Mouse (Mus musculus): ENCODE measurements around the gene Dsn1. TPM values are rescaled to one million over a fixed set of nuclear protein-coding genes. Genes with fewer than 3 reads are reported as not detected.

Dsn1 gene
- polyA plus RNA-seq (2014; fragmentation: Nextera tagmentation; extraction: Ambion mirVana): 24.5 and 27.7 TPM in 2 replicates

DNA sequence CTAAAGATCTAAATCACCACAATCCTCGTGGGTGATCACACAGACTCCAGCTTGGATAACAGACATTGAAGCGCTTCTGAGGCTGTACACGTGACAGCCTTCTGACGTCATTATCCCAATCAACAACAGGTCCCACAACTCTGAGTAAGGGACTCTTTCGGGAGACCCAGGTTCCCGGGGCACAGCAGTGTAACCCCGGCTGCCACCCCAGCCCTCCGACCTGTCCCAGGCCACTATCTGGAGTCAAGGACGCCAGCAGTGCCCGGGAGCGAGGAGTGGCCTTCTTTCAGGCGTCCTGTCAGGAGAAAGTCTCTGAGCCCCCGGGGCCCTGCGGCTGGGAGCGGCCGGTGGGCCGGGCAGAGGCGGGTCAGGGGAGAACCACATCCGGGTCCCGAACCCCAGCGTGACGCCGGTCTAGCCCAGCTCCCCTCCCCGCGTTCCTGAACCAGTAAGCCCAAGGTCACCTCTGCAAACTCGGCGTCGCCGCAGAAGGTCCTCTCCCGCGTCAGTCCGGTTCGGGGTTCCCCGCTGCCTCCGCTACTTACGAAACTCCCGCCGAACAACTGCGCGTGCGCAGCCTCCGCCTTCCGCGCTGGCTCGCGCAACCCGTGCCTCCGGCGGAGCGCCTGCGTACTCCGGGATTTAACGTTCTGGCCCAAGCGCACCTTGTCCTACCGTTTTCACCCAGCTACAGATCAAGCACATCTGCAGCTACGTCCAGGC, at the start of gene Dsn1:
Gene Dsn1, minus strand, starts transcription at position 644 of the 723 bp plus-strand sequence.
- WGBS: under 1% methylated on average over 50 of the region's 56 CpGs
- ATAC-seq: peak; percentile 91

DNA sequence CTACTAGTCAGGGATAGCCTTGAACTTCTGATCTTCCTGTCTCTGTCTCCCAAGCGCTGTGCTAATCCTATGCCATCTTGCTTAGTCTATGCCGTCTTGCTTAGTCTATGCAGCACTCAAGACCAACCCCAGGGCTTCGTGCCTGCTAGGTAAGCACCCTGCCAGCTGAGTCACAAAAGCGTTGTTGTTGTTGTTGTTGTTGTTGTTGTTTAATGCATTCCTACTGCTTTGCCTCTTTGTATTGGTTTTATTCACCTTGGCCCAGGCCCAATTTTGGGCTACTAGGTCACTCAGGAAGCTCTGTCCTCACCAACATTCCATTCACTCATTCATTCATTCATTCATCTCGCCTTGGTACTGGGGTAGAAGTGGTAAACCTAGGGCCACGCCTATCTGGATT, 48.8 kb upstream of the Dsn1 start:
- Histone ChIP-seq H3K9me3 (replicated peaks; ENCODE audit: control insufficient read depth, low read length) (no peaks in the 10 kb centered on the region), H3K27me3 (replicated peaks; ENCODE audit: control insufficient read depth, insufficient read depth, low read length) (no peaks in the 10 kb centered on the region), H3K27ac (ENCODE audit: low read depth, low read length) (no peak overlapping the region), H3K36me3 (ENCODE audit: control insufficient read depth, insufficient read depth, low read length) (peaks cover 61% of the 10 kb centered on the region), H3K4me2 (ENCODE audit: low read length) (no peak overlapping the region), H3K4me1 (ENCODE audit: control insufficient read depth, insufficient read depth, low read length) (peaks cover 19% of the 10 kb centered on the region), H3K4me3 (ENCODE audit: low read depth, low read length) (no peak overlapping the region), H3K9ac (ENCODE audit: low read length) (no peak overlapping the region)
- WGBS: 89% methylated on average over 6 of the region's 6 CpGs
- no peak for ATAC-seq
- no peak for DNase-seq (ENCODE audit: low spot score)

More for the DNA sequence above, at the start of gene Dsn1:
- peak within 1 kb of the TSS; percentile 89 for H3K4me2 ChIP-seq (ENCODE audit: low read length)
- H3K9ac ChIP-seq (ENCODE audit: low read length): peak within 1 kb of the TSS; percentile 67
- peaks cover 21% of the 10 kb centered on the region; the same call in 1 of the 2 replicates for H3K36me3 ChIP-seq (ENCODE audit: control insufficient read depth, insufficient read depth, low read length)
- H3K4me3 ChIP-seq (ENCODE audit: low read depth, low read length): peak within 1 kb of the TSS; percentile 60
- H3K27ac ChIP-seq (ENCODE audit: low read depth, low read length): 0 out of 2 replicates have a peak within 1 kb of the TSS, but pooled peaks have one; percentile 2
- H3K9me3 ChIP-seq (replicated peaks; ENCODE audit: control insufficient read depth, low read length): no peaks in the 10 kb centered on the region
- DNase-seq (ENCODE audit: low spot score): peak; percentile 91
- H3K27me3 ChIP-seq (replicated peaks; ENCODE audit: control insufficient read depth, insufficient read depth, low read length): no peaks in the 10 kb centered on the region
- H3K4me1 ChIP-seq (ENCODE audit: control insufficient read depth, insufficient read depth, low read length): peaks cover 10% of the 10 kb centered on the region; the same call in 1 of the 2 replicates

DNA sequence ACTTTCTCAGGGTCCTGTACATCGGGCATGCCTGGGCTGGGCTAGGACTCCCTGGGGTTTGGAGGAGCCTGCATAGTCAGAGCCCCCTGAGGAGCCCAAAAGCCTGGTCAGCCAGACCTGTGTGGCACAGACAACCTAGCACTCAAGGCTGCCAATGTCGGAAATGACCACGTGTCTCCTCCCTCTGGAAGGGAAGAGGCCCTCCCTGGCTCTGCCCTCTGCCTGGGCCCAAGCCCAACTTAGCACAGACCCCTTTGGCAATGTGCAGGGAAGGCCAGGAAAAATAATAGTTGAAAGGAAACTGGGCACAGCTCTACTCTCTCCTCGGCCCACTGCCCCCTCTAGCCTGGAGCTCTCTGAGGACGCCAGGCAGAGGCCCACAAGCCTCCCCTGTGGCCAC, 47.9 kb upstream of the Dsn1 start:
- no peaks in the 10 kb centered on the region for H3K27me3 ChIP-seq (replicated peaks; ENCODE audit: control insufficient read depth, insufficient read depth, low read length)
- ATAC-seq (no peak), DNase-seq (ENCODE audit: low spot score) (peak; percentile 63)
- 0 out of 2 replicates have a peak overlapping the region, but pooled peaks have one; percentile 2 for H3K27ac ChIP-seq (ENCODE audit: low read depth, low read length)
- WGBS: 50% methylated on average over 5 of the region's 5 CpGs
- H3K4me3 ChIP-seq (ENCODE audit: low read depth, low read length): no peak overlapping the region
- no peak overlapping the region for H3K9ac ChIP-seq (ENCODE audit: low read length)
- H3K36me3 ChIP-seq (ENCODE audit: control insufficient read depth, insufficient read depth, low read length): peaks cover 62% of the 10 kb centered on the region
- H3K9me3 ChIP-seq (replicated peaks; ENCODE audit: control insufficient read depth, low read length): no peaks in the 10 kb centered on the region
- peaks cover 28% of the 10 kb centered on the region for H3K4me1 ChIP-seq (ENCODE audit: control insufficient read depth, insufficient read depth, low read length)
- H3K4me2 ChIP-seq (ENCODE audit: low read length): no peak overlapping the region

DNA sequence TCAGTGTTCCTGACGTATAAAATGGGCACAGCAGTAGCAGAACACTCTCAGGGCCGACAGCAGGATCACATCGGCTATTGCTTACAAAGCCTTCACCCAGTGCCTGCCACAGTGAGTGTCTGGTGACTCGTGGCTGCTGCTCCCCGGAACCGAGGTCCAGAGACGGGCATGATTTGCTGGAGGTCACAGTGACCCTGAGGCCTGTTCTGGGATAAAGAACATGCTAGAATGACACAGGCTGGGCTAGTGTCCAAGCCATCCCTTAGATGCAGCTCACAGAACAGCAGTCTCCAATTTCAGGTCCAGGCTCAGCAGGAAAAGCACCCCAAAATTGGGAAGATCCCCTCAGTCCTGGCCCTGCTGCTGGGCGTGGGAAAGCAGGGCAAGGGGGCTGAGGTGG, 47.3 kb upstream of the Dsn1 start:
- DNase-seq (ENCODE audit: low spot score): no peak
- Histone ChIP-seq H3K4me2 (ENCODE audit: low read length) (no peak overlapping the region), H3K4me3 (ENCODE audit: low read depth, low read length) (no peak overlapping the region), H3K27me3 (replicated peaks; ENCODE audit: control insufficient read depth, insufficient read depth, low read length) (no peaks in the 10 kb centered on the region), H3K9me3 (replicated peaks; ENCODE audit: control insufficient read depth, low read length) (no peaks in the 10 kb centered on the region), H3K27ac (ENCODE audit: low read depth, low read length) (no peak overlapping the region), H3K9ac (ENCODE audit: low read length) (no peak overlapping the region), H3K36me3 (ENCODE audit: control insufficient read depth, insufficient read depth, low read length) (peaks cover 60% of the 10 kb centered on the region), H3K4me1 (ENCODE audit: control insufficient read depth, insufficient read depth, low read length) (peaks cover 33% of the 10 kb centered on the region)
- 92% methylated on average over 8 of the region's 8 CpGs for WGBS
- ATAC-seq: no peak

DNA sequence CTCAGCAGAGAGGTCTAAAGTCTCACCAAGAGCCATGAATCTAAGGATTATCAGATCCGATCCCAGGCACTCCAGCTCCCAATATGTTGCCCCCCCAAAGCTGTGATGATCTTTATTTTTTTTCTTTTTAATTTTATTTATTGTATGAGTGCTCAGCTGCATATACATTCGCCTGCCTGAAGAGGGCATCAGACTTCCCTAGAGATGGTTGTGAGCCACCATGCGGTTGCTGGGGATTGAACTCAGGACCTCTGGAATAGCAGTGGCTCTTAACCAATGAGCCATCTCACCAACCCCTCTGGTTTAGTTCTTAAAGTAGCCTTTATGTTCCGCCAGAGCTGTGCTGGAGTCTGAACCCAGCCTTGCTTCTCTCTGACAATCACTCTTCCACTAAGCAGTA, 46.8 kb upstream of the Dsn1 start:
- Histone ChIP-seq H3K9ac (ENCODE audit: low read length) (no peak overlapping the region), H3K4me3 (ENCODE audit: low read depth, low read length) (no peak overlapping the region), H3K4me1 (ENCODE audit: control insufficient read depth, insufficient read depth, low read length) (peaks cover 33% of the 10 kb centered on the region), H3K27me3 (replicated peaks; ENCODE audit: control insufficient read depth, insufficient read depth, low read length) (no peaks in the 10 kb centered on the region), H3K27ac (ENCODE audit: low read depth, low read length) (no peak overlapping the region), H3K4me2 (ENCODE audit: low read length) (no peak overlapping the region), H3K36me3 (ENCODE audit: control insufficient read depth, insufficient read depth, low read length) (peaks cover 59% of the 10 kb centered on the region), H3K9me3 (replicated peaks; ENCODE audit: control insufficient read depth, low read length) (no peaks in the 10 kb centered on the region)
- WGBS: 69% methylated on average over 4 of the region's 4 CpGs
- ATAC-seq: no peak
- DNase-seq (ENCODE audit: low spot score): no peak

DNA sequence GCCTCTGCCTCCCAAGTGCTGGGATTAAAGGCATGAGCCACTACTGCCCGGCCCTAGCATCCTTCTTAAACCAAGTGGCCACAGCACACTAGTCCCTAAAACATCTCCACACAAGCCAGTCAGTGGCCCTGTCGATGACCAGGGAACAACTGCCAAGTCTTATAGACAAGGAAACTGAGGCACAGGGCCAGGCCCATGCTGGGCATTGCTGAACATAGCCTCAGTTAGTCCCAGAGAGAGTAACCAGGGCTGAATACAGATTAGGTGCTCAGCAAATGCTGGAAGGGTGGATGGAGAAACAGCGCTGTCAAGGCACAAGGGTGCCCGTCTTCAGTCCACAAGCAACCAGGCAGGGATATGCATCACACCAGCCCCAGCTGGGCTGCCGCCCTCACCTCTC, 46.2 kb upstream of the Dsn1 start:
- no peak overlapping the region for H3K4me3 ChIP-seq (ENCODE audit: low read depth, low read length)
- DNase-seq (ENCODE audit: low spot score) (no peak), ATAC-seq (no peak)
- no peaks in the 10 kb centered on the region for H3K9me3 ChIP-seq (replicated peaks; ENCODE audit: control insufficient read depth, low read length)
- no peak overlapping the region for H3K4me2 ChIP-seq (ENCODE audit: low read length)
- peaks cover 64% of the 10 kb centered on the region for H3K36me3 ChIP-seq (ENCODE audit: control insufficient read depth, insufficient read depth, low read length)
- H3K9ac ChIP-seq (ENCODE audit: low read length): no peak overlapping the region
- no peaks in the 10 kb centered on the region for H3K27me3 ChIP-seq (replicated peaks; ENCODE audit: control insufficient read depth, insufficient read depth, low read length)
- no peak overlapping the region for H3K27ac ChIP-seq (ENCODE audit: low read depth, low read length)
- 98% methylated on average over 5 of the region's 5 CpGs for WGBS
- peaks cover 35% of the 10 kb centered on the region for H3K4me1 ChIP-seq (ENCODE audit: control insufficient read depth, insufficient read depth, low read length)

DNA sequence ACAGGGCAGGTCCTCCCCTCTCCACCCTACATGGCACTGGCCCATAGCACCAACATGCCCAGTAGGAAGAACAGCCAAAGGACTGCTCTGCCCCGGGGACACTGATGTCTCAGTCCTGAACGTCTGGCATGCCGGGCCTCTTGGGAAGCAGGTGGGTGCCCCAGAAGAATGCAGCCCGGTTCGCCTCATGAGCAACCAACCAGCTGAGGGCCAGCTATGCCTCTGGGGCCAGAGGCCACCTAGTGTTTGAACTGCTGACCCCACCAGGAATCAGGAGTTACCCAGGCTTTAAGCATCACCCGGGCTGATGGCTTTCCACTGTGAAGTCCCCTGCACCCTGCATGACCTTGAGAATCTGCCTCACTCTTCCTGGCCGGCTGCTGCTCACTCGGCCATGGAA, 45.5 kb upstream of the Dsn1 start:
- Histone ChIP-seq H3K4me3 (ENCODE audit: low read depth, low read length) (no peak overlapping the region), H3K27ac (ENCODE audit: low read depth, low read length) (no peak overlapping the region), H3K36me3 (ENCODE audit: control insufficient read depth, insufficient read depth, low read length) (peaks cover 68% of the 10 kb centered on the region), H3K9me3 (replicated peaks; ENCODE audit: control insufficient read depth, low read length) (no peaks in the 10 kb centered on the region), H3K9ac (ENCODE audit: low read length) (no peak overlapping the region), H3K4me1 (ENCODE audit: control insufficient read depth, insufficient read depth, low read length) (peaks cover 32% of the 10 kb centered on the region), H3K4me2 (ENCODE audit: low read length) (no peak overlapping the region), H3K27me3 (replicated peaks; ENCODE audit: control insufficient read depth, insufficient read depth, low read length) (no peaks in the 10 kb centered on the region)
- ATAC-seq: no peak
- DNase-seq (ENCODE audit: low spot score): no peak
- 92% methylated on average over 8 of the region's 8 CpGs for WGBS

DNA sequence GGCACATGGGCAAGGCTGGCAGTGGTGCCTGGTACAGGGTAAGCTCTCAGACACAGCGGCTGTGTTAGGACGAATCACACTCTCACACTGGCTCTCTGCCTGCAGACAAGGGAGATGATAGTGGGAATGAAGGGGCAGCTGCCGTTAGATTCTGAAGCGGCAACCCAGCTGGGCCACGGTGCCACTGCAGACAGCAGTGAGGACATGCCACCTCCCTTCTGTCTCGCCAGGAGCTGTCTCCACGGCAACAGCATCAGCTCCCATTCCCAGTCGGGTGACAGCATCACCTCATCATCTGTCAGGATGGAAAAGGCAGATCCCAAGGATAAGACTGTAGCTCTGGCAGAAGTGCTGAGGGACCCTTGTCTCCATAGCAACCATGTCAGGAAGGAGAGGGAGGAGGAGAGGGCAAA, 42.9 kb upstream of the Dsn1 start:
- H3K4me3 ChIP-seq (ENCODE audit: low read depth, low read length): no peak overlapping the region
- H3K4me1 ChIP-seq (ENCODE audit: control insufficient read depth, insufficient read depth, low read length): peaks cover 32% of the 10 kb centered on the region
- peak overlapping the region; percentile 37 for H3K4me2 ChIP-seq (ENCODE audit: low read length)
- WGBS: 22% methylated on average over 8 of the region's 8 CpGs
- H3K36me3 ChIP-seq (ENCODE audit: control insufficient read depth, insufficient read depth, low read length): peaks cover 74% of the 10 kb centered on the region
- DNase-seq (ENCODE audit: low spot score) (peak; percentile 93), ATAC-seq (peak; percentile 90)
- peak overlapping the region; percentile 93 for H3K27ac ChIP-seq (ENCODE audit: low read depth, low read length)
- H3K9me3 ChIP-seq (replicated peaks; ENCODE audit: control insufficient read depth, low read length): no peaks in the 10 kb centered on the region
- H3K27me3 ChIP-seq (replicated peaks; ENCODE audit: control insufficient read depth, insufficient read depth, low read length): no peaks in the 10 kb centered on the region
- peak overlapping the region; percentile 29; the same call in 1 of the 2 replicates for H3K9ac ChIP-seq (ENCODE audit: low read length)

All from forebrain, embryonic 14.5 days (tissue).